Mouse (Mus musculus) hindbrain, embryonic 11.5 days (tissue): ENCODE data around the gene Ndufa7. TPM values are rescaled to one million over a fixed set of nuclear protein-coding genes. Genes with fewer than 3 reads are reported as not detected.

Source experiments
- ATAC-seq: fragments of 200-750 bp; cut with Nextera tagmentation; 2 replicates; pipeline ENCODE4 v1.8.0; 2017; ENCODE audit warnings: mild to moderate bottlenecking, moderate TSS enrichment, moderate library complexity; ENCODE audit not compliant: low FRiP score
- DNase-seq: peaks from one replicate; pipeline ENCODE4 v3.0.0-alpha.2; 2015; ENCODE audit warnings: low spot score
- H3K27ac ChIP-seq: fragments of 300-500 bp; sonication (generic); 2 replicates; pipeline ENCODE4 v1.5.1; 2014; ENCODE audit warnings: mild to moderate bottlenecking, low read depth, low read length
- H3K27me3 ChIP-seq: fragments of 300-500 bp; sonication (generic); 2 replicates; pipeline ENCODE4 v1.6.1; 2014; ENCODE audit warnings: mild to moderate bottlenecking, low read length, moderate library complexity, mixed read lengths; ENCODE audit not compliant: control insufficient read depth, insufficient read depth
- H3K36me3 ChIP-seq: fragments of 300-500 bp; sonication (generic); 2 replicates; pipeline ENCODE4 v1.6.1; 2014; ENCODE audit warnings: mild to moderate bottlenecking, low read length, moderate library complexity, mixed read lengths; ENCODE audit not compliant: control insufficient read depth, insufficient read depth
- H3K4me1 ChIP-seq: fragments of 300-500 bp; sonication (generic); replicated peaks from 2 replicates; pipeline ENCODE4 v1.6.1; 2014; ENCODE audit warnings: low read length, mixed read lengths; ENCODE audit not compliant: control insufficient read depth, insufficient read depth
- H3K4me2 ChIP-seq: fragments of 300-500 bp; sonication (generic); replicated peaks from 2 replicates; pipeline ENCODE4 v1.6.1; 2014; ENCODE audit warnings: mild to moderate bottlenecking, low read depth, low read length
- H3K4me3 ChIP-seq: fragments of 300-500 bp; sonication (generic); 2 replicates; pipeline ENCODE4 v1.5.1; 2014; ENCODE audit warnings: low read depth, low read length
- H3K9ac ChIP-seq: fragments of 300-500 bp; sonication (generic); 2 replicates; pipeline ENCODE4 v1.6.1; 2014; ENCODE audit warnings: low read depth, low read length
- H3K9me3 ChIP-seq: fragments of 300-500 bp; sonication (generic); 2 replicates; pipeline ENCODE4 v1.6.1; 2016; ENCODE audit warnings: low read length; ENCODE audit not compliant: control insufficient read depth
- WGBS: fragments of 180-500 bp; shearing (Covaris S2); extraction: QIAGEN DNeasy Blood & Tissue Kit; methylation state at CpG from one replicate; pipeline ENCODE4 v1.1.7; 2014; 5-methylcytosine and 5-hydroxymethylcytosine counted together
- polyA plus RNA-seq: library from polyadenylated mRNA; unstranded; fragments of >200 nt; fragmentation: Nextera tagmentation; extraction: Ambion mirVana; gene quantifications from 2 replicates; pipeline ENCODE4 v1.2.1, GENCODE M21; 2014

Gene Ndufa7
- polyA plus RNA-seq, 1 experiment from 2014 or later: 445 TPM

DNA sequence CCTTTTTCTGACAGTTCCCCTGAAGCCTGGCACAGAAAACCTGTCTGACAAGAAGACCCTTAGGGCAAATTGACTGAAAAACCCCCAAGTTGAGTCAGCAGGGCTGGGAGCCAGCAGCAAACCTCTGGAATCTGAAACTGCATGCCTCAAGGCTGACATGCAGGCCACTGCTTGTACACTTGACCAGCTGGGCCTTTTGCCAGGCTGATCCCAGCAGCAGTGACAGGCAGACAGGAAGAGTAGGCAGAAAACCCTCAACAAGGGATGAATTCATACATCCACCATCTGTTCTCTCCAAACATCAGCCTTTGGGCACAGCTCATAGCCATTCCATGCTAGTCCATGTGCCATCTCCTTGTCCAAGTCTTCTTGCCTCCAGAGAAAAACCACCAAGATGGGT is 41.0 kb upstream of the Ndufa7 start:
- Histone ChIP-seq H3K4me3 (no peak overlapping the region), H3K9me3 (no peaks in the 10 kb centered on the region), H3K36me3 (no peaks in the 10 kb centered on the region), H3K4me2 (no peak overlapping the region), H3K9ac (no peak overlapping the region), H3K27ac (no peak overlapping the region), H3K4me1 (no peaks in the 10 kb centered on the region), H3K27me3 (no peaks in the 10 kb centered on the region)
- ATAC-seq (no peak), DNase-seq (no peak)

DNA sequence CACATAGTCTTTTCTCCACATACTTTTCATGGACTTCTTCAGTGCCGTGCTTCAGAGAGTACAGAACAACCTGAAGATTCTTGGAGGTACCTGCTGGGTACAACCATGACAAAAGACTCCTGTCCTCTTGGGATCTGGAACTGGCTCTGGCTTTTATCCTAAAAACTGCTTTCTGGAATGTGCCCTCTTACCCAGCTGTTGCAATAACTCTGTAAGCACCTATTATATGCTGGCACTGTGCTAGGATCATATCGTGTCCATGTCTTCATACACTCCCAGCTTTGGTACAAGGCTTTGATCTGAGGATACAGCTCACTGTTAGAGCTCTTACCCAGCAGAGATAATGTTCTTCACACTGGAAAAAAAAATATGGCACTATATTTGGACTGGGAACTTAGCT is 39.4 kb upstream of the Ndufa7 start:
- Histone ChIP-seq H3K4me2 (no peak overlapping the region), H3K27me3 (no peaks in the 10 kb centered on the region), H3K36me3 (no peaks in the 10 kb centered on the region), H3K27ac (no peak overlapping the region), H3K4me3 (no peak overlapping the region), H3K9ac (no peak overlapping the region), H3K4me1 (no peaks in the 10 kb centered on the region), H3K9me3 (no peaks in the 10 kb centered on the region)
- 85% methylated on average over 2 of the region's 2 CpGs for WGBS
- DNase-seq: no peak
- no peak for ATAC-seq

- Histone ChIP-seq H3K4me1 (no peaks in the 10 kb centered on the region), H3K36me3 (no peaks in the 10 kb centered on the region), H3K27ac (no peak overlapping the region), H3K27me3 (no peaks in the 10 kb centered on the region), H3K4me2 (no peak overlapping the region), H3K9me3 (no peaks in the 10 kb centered on the region), H3K9ac (no peak overlapping the region), H3K4me3 (no peak overlapping the region)
- ATAC-seq (no peak), DNase-seq (no peak)
- 77% methylated on average over 18 of the region's 18 CpGs for WGBS
Measured at GRCm38 (mm10) chr17:33786375-33786774, 38.0 kb upstream of the Ndufa7 start.

DNA sequence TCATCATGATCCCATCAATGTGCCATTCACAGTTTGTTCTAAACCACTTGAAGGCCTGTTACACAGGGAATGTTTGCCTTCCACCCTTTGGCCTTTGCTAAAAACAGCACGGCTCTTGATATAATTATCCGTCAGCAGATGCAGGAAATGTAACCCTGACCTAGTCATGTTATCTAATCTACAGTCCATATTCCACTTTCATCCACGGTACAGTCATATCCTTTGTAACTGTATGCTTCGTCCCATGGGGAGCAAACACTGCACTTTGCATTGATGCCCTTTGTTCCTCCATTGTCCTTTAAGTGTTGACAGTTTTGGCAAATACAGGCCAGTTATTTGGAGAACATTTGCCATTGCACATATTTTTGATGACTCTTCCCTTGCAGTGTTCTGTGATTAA is 35.6 kb upstream of the Ndufa7 start:
- Histone ChIP-seq H3K4me3 (no peak overlapping the region), H3K4me1 (no peaks in the 10 kb centered on the region), H3K36me3 (no peaks in the 10 kb centered on the region), H3K9me3 (no peaks in the 10 kb centered on the region), H3K9ac (no peak overlapping the region), H3K27ac (no peak overlapping the region), H3K4me2 (no peak overlapping the region), H3K27me3 (no peaks in the 10 kb centered on the region)
- no peak for ATAC-seq
- no peak for DNase-seq
- 77% methylated on average over 4 of the region's 4 CpGs for WGBS

- H3K36me3 ChIP-seq: no peaks in the 10 kb centered on the region
- no peak for DNase-seq
- ATAC-seq: no peak
Measured at GRCm38 (mm10) chr17:33798306-33798705, 26.1 kb upstream of the Ndufa7 start.

DNA sequence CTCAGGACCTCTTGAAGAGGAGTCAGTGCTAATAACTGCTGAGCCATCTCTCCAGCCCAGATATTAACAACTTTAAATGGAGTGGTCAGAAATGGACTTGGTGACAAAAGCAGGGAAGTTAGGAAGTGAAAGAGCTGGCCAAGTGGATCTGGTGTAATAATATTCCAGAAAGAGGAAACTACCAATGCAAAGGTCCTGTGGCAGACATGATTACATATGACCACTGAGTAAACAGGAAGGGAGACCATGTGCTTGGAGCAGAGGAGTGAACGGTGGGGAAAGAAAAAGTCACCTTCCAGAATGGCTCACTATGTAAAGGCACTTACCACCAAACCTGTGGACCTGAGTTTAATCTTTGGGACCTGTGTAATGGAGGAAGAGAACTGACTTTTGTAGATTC is 25.1 kb upstream of the Ndufa7 start:
- Histone ChIP-seq H3K4me2 (no peak overlapping the region), H3K9ac (no peak overlapping the region), H3K27ac (no peak overlapping the region), H3K36me3 (no peaks in the 10 kb centered on the region), H3K27me3 (no peaks in the 10 kb centered on the region), H3K4me3 (no peak overlapping the region), H3K9me3 (no peaks in the 10 kb centered on the region), H3K4me1 (no peaks in the 10 kb centered on the region)
- DNase-seq: no peak
- no peak for ATAC-seq
- WGBS: 88% methylated on average over 1 of the region's 1 CpGs

More at GRCm38 (mm10) chr17:33798306-33798705, 26.1 kb upstream of the Ndufa7 start:
- H3K27me3 ChIP-seq: no peaks in the 10 kb centered on the region
- no peak overlapping the region for H3K9ac ChIP-seq
- H3K4me1 ChIP-seq: no peaks in the 10 kb centered on the region
- 74% methylated on average over 3 of the region's 3 CpGs for WGBS
- no peak overlapping the region for H3K4me2 ChIP-seq
- no peak overlapping the region for H3K27ac ChIP-seq
- no peaks in the 10 kb centered on the region for H3K9me3 ChIP-seq
- H3K4me3 ChIP-seq: no peak overlapping the region

DNA sequence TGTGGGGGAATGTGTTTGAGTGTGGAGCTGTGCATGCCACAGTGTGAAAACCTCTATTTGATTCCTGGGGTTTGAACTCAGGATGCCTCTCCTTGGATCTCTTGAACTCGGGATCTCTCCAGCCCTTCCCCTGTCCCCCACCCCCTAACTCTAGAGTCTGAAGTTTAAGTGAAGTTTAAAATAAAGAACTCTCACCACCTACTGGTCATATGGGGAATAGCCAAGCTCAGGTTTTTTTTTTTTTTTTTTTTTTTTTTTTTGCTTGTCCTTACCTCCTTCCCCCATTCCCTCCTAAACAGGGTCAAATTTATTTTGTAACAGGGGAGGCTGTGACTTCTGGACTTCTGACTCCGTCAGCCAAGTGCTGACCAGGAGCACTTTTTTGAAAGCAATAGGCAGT is 22.2 kb upstream of the Ndufa7 start:
- H3K27ac ChIP-seq: no peak overlapping the region
- H3K4me3 ChIP-seq: no peak overlapping the region
- H3K9me3 ChIP-seq: no peaks in the 10 kb centered on the region
- no peak for DNase-seq
- no peak overlapping the region for H3K4me2 ChIP-seq
- no peaks in the 10 kb centered on the region for H3K4me1 ChIP-seq
- no peak overlapping the region for H3K9ac ChIP-seq
- no peak for ATAC-seq
- no peaks in the 10 kb centered on the region for H3K27me3 ChIP-seq
- H3K36me3 ChIP-seq: no peaks in the 10 kb centered on the region
- 15% methylated on average over 2 of the region's 2 CpGs for WGBS

GRCm38 (mm10) chr17:33804205-33804604 is 20.2 kb upstream of the Ndufa7 start:
- Histone ChIP-seq H3K36me3 (no peaks in the 10 kb centered on the region), H3K4me2 (no peak overlapping the region), H3K9ac (no peak overlapping the region), H3K9me3 (no peaks in the 10 kb centered on the region), H3K27ac (no peak overlapping the region), H3K4me3 (no peak overlapping the region), H3K27me3 (no peaks in the 10 kb centered on the region), H3K4me1 (no peaks in the 10 kb centered on the region)
- ATAC-seq (no peak), DNase-seq (no peak)
- whole genome bisulfite sequencing: 67% methylated on average over 4 of the region's 4 CpGs

GRCm38 (mm10) chr17:33804745-33805144 is 19.6 kb upstream of the Ndufa7 start:
- WGBS: 54% methylated on average over 1 of the region's 1 CpGs
- no peaks in the 10 kb centered on the region for H3K9me3 ChIP-seq
- H3K36me3 ChIP-seq: no peaks in the 10 kb centered on the region
- H3K27ac ChIP-seq: no peak overlapping the region
- H3K4me1 ChIP-seq: no peaks in the 10 kb centered on the region
- H3K9ac ChIP-seq: no peak overlapping the region
- ATAC-seq (no peak), DNase-seq (no peak)
- H3K4me2 ChIP-seq: no peak overlapping the region
- no peaks in the 10 kb centered on the region for H3K27me3 ChIP-seq
- H3K4me3 ChIP-seq: no peak overlapping the region
